Mouse (Mus musculus): Measurements from ENCODE around the gene Cd300ld5. TPM values are rescaled to one million over a fixed set of nuclear protein-coding genes. Genes with fewer than 3 reads are reported as not detected.
"Not testable (repeated sequence)": the region's sequence is repeated elsewhere in the genome, so short reads cannot be mapped to it uniquely, and the experiment has no call there.

Gene Cd300ld5
- polyA plus RNA-seq, 1 experiment, result 2.2 TPM

DNA sequence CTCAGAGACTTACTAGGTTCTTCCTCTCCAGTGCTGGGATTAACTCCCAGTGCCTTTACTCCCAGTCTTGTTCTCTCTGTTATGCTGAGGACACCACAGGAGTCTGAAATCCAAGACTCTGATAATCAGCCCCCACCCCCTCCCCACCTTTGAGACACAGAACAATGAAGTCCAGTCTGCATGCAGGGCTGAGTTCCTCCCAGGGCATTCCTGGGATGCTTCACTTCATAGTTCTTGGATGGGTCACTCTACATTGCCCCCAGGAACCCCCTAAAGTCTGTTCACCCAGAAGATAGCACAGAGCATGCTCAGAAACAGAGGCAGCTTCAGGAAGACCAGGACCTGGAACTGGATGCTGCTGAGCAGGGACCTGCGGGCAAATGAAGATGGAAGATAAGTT, 15.4 kb upstream of the Cd300ld5 start:
- no peak for DNase-seq
- Histone ChIP-seq H3K4me3 (replicated peaks; ENCODE audit: extremely low read depth, low read depth, low read length) (no peak overlapping the region), H3K4me1 (ENCODE audit: control insufficient read depth, insufficient read depth, low read length) (no peaks in the 10 kb centered on the region)
- 80% methylated on average over 1 of the region's 1 CpGs for WGBS
- TF ChIP-seq CTCF (IDR thresholded peaks at IDR 0.05; ENCODE audit: insufficient read depth, low read length) (no peak), POLR2A (IDR thresholded peaks at IDR 0.05; ENCODE audit: borderline replicate concordance, extremely low read depth, low read depth, low read length) (no peak)

DNA sequence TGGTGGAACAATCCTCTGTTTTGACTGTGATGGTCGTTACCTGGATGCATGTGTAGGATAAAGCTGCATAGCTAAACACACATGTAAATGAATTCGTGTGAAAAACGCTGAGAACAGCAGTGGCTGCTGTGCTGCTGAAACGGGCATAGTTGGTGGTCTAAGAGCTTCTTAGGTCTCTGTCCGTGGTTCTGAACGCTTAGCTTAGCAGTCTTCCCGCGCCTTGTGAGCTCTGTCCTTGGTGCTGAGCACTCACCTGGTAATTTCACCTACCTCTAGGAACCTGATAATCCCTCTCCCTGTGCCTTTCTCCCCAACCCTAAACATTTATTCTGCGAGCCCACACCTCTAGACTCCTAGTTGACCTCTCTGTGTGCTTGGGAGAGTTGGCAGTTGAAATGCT, 14.6 kb upstream of the Cd300ld5 start:
- Histone ChIP-seq H3K4me3 (replicated peaks; ENCODE audit: extremely low read depth, low read depth, low read length) (no peak overlapping the region), H3K4me1 (ENCODE audit: control insufficient read depth, insufficient read depth, low read length) (no peaks in the 10 kb centered on the region)
- TF ChIP-seq CTCF (IDR thresholded peaks at IDR 0.05; ENCODE audit: insufficient read depth, low read length) (no peak), POLR2A (IDR thresholded peaks at IDR 0.05; ENCODE audit: borderline replicate concordance, extremely low read depth, low read depth, low read length) (no peak)
- 4% methylated on average over 9 of the region's 9 CpGs for WGBS
- no peak for DNase-seq

DNA sequence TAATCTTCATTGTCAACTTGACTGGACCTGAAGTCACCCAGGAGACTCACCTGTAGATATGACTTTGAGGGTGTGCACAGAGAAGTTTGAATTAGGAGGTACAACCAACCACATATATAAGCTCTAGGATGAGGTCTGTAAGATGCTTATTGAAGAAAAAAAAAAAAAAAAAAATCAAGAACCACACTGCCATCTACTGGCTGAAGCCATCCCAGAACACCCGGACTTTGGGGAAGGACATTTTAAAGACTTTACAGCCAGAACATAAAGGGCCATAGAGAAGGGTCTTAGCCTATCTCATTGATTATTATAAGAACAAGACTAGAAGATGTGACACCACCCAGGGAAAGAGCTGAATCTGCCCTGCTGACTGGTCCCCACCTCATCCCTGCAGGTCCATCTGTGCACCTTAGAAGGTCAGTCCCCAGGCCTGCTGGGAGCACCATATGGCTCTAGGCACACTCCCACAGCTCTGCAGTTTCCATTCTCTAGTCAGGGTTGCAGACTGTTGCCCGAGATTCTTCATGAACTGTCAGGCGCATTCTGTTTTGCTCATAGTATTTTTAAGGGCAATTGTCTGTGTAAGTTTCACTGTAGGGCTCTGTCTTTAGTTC, 11.8 kb upstream of the Cd300ld5 start:
- no peaks in the 10 kb centered on the region for H3K4me1 ChIP-seq (ENCODE audit: control insufficient read depth, insufficient read depth, low read length)
- no peak overlapping the region for H3K4me3 ChIP-seq (replicated peaks; ENCODE audit: extremely low read depth, low read depth, low read length)
- 33% methylated on average over 3 of the region's 3 CpGs for WGBS
- TF ChIP-seq CTCF (IDR thresholded peaks at IDR 0.05; ENCODE audit: insufficient read depth, low read length) (no peak), POLR2A (IDR thresholded peaks at IDR 0.05; ENCODE audit: borderline replicate concordance, extremely low read depth, low read depth, low read length) (no peak)
- DNase-seq, result no peak

DNA sequence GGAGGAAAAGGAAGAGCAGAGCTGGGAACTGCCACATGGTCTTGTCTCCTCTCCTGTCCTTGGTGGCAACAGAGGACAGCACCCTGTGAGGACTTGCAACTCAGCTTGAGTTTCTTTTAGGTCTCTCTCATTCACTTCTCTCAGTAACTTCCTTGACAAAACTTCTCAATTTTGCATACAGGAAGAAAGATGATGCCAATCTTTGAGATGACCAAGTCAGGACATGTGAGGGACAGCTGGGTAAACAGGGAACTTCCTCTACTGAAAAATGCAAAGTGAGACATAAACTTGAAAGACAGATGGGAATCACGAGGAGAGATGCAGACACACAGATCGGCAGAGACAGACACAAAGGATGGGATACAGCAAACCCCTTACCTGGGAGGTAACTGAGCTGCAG, 10.7 kb upstream of the Cd300ld5 start, which contains the start of gene Cd300ld3:
Cd300ld3 (minus strand) TSS at position 151 of the 400 bp plus-strand sequence.
- TF ChIP-seq CTCF (IDR thresholded peaks at IDR 0.05; ENCODE audit: insufficient read depth, low read length) (no peak), POLR2A (IDR thresholded peaks at IDR 0.05; ENCODE audit: borderline replicate concordance, extremely low read depth, low read depth, low read length) (no peak)
- 48% methylated on average over 2 of the region's 2 CpGs for WGBS
- no peaks in the 10 kb centered on the region for H3K4me1 ChIP-seq (ENCODE audit: control insufficient read depth, insufficient read depth, low read length)

DNA sequence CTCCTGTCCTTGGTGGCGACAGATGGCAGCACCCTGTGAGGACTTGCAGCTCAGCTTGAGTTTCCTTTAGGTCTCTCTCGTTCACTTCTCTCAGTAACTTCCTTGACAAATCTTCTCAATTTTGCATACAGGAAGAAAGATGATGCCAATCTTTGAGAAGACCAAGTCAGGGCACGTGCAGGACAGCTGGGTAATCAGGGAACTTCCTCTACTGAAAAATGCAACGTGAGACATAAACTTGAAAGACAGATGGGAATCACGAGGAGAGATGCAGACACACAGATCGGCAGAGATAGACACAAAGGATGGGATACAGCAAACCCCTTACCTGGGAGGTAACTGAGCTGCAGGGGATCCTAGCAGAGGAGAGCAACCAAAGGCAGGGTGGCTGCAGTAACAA, 10.7 kb downstream of the Cd300ld5 start, which contains the start of gene Cd300ld4:
Cd300ld4 (minus strand) TSS at position 101 of the 400 bp plus-strand sequence.
- not testable (repeated sequence) for H3K4me1 ChIP-seq (ENCODE audit: control insufficient read depth, insufficient read depth, low read length); H3K4me3 ChIP-seq (replicated peaks; ENCODE audit: extremely low read depth, low read depth, low read length); DNase-seq
- no CpG with 5 or more reads among the region's 6 CpGs for WGBS

More for the DNA sequence above, 10.7 kb upstream of the Cd300ld5 start, which contains the start of gene Cd300ld3:
- DNase-seq, result no peak
- H3K4me3 ChIP-seq (replicated peaks; ENCODE audit: extremely low read depth, low read depth, low read length), result no peak within 1 kb of the TSS

DNA sequence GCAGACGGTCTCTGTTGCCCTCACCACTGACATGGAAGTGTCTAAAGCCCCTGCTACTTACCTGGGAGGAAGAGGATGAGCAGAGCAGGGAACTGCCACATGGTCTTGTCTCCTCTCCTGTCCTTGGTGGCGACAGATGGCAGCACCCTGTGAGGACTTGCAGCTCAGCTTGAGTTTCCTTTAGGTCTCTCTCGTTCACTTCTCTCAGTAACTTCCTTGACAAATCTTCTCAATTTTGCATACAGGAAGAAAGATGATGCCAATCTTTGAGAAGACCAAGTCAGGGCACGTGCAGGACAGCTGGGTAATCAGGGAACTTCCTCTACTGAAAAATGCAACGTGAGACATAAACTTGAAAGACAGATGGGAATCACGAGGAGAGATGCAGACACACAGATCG, 21.5 kb downstream of the Cd300ld5 start, which contains the start of gene Cd300ld2:
Cd300ld2 (minus strand) TSS at position 101 of the 400 bp plus-strand sequence.
- DNase-seq; H3K4me1 ChIP-seq (ENCODE audit: control insufficient read depth, insufficient read depth, low read length); H3K4me3 ChIP-seq (replicated peaks; ENCODE audit: extremely low read depth, low read depth, low read length): not testable (repeated sequence)
- no CpG with 5 or more reads among the region's 7 CpGs for WGBS

DNA sequence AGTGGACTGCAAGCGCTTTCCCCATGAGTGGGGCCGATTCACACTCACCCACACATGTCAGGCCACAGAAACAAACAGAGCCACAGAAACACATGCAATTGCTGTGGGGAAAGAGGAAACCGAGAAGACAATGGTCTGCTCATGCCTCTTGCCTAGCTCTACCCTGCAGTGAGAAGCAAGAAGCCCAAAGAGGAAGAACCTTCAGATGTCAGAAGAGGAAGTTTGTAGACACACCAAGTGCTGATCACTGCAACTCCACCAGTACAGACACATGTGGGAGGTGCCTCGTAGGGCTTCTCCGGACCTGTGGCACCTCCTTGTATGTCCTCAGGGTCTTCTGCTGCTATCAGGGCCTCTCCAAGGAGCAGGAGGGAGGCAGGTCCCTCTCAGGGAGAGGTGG, 33.5 kb downstream of the Cd300ld5 start:
- TF ChIP-seq POLR2A (IDR thresholded peaks at IDR 0.05; ENCODE audit: borderline replicate concordance, extremely low read depth, low read depth, low read length) (0 out of 2 replicates have a peak, but pooled peaks have one; percentile 14), CTCF (IDR thresholded peaks at IDR 0.05; ENCODE audit: insufficient read depth, low read length) (no peak)
- peak; percentile 6 for DNase-seq

DNA sequence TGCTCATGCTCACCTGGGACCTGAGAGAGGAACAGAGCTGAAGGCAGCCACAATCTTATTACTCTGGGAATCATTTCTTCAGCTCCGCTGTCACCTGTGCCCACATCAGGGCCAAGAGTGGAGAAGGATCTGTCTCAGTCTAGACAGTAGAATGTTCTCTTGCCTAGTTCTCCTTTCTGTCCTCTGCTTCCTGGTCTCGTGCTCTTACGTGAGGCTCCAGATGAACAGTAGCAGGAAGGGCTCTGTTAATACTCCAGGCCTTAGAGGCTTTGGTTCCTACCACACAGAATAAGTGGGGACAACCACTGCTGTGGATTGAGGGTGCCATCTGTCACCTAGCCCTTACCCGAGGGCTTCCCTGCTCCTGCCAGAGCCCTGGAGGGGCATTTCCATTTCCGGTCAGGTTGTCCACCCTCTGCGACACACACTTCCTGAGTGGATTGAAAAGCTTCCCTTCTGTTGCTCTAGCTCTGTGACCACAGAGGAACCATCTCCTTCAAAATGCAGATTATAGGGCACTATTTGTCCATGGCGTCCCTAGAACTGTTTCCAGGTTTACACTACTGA, 36.0 kb downstream of the Cd300ld5 start, which contains the start of gene Cd300c2:
Cd300c2 (minus strand) TSS at position 407 of the 567 bp plus-strand sequence.
- H3K4me1 ChIP-seq (ENCODE audit: control insufficient read depth, insufficient read depth, low read length), result no peaks in the 10 kb centered on the region
- TF ChIP-seq CTCF (IDR thresholded peaks at IDR 0.05; ENCODE audit: insufficient read depth, low read length) (no peak), POLR2A (IDR thresholded peaks at IDR 0.05; ENCODE audit: borderline replicate concordance, extremely low read depth, low read depth, low read length) (no peak)
- WGBS, result 57% methylated on average over 7 of the region's 7 CpGs
- H3K4me3 ChIP-seq (replicated peaks; ENCODE audit: extremely low read depth, low read depth, low read length), result no peak within 1 kb of the TSS
- no peak for DNase-seq

More for the DNA sequence above, 33.5 kb downstream of the Cd300ld5 start:
- Histone ChIP-seq H3K4me3 (replicated peaks; ENCODE audit: extremely low read depth, low read depth, low read length) (no peak overlapping the region), H3K4me1 (ENCODE audit: control insufficient read depth, insufficient read depth, low read length) (no peaks in the 10 kb centered on the region)
- WGBS, result 67% methylated on average over 5 of the region's 5 CpGs

DNA sequence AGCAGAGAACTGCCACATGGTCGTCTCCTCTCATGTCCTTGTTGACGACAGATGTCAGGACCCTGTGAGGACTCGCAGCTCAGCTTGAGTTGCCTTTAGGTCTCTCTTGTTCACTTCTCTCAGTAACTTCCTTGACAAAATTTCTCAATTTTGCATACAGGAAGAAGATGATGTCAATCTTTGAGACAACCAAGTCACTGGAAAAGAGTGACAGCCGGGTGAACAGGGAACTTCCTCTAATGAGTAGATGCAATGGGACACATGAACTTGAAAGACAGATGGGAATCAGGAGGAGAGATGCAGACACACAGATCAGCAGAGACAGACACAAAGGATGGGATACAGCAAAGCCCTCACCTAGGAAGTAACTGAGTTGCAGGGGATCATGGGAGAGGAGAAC, 47.8 kb downstream of the Cd300ld5 start, which contains the start of gene Cd300ld:
Cd300ld (minus strand) TSS at position 130 of the 400 bp plus-strand sequence.
- no peak for TF ChIP-seq POLR2A (IDR thresholded peaks at IDR 0.05; ENCODE audit: borderline replicate concordance, extremely low read depth, low read depth, low read length)
- no peak for TF ChIP-seq CTCF (IDR thresholded peaks at IDR 0.05; ENCODE audit: insufficient read depth, low read length)
- Histone ChIP-seq H3K4me3 (replicated peaks; ENCODE audit: extremely low read depth, low read depth, low read length) (no peak within 1 kb of the TSS), H3K4me1 (ENCODE audit: control insufficient read depth, insufficient read depth, low read length) (no peaks in the 10 kb centered on the region)
- WGBS, result 57% methylated on average over 4 of the region's 4 CpGs
- no peak for DNase-seq

DNA sequence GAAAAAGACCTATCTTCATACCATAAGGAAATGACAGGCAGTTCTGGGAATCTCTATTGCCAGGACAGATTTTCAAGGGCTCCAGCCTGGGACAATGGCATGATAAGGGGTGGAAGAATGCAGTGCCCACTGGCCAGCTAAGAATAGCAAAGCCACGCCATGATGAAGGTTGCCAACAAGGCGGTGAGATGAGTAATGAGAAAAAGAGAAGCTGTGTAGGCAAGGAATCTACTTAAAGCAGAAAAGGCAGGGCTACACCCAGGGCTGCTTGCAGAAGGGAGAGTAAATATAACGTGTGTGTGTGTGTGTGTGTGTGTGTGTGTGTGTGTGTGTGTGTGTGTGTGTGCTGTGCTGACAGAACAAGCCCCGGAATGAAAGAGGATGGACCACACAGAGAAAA, 55.7 kb downstream of the Cd300ld5 start:
- 59% methylated on average over 4 of the region's 4 CpGs for WGBS
- Histone ChIP-seq H3K4me1 (ENCODE audit: control insufficient read depth, insufficient read depth, low read length) (no peaks in the 10 kb centered on the region), H3K4me3 (replicated peaks; ENCODE audit: extremely low read depth, low read depth, low read length) (no peak overlapping the region)
- no peak for DNase-seq
- no peak for TF ChIP-seq POLR2A (IDR thresholded peaks at IDR 0.05; ENCODE audit: borderline replicate concordance, extremely low read depth, low read depth, low read length)
- TF ChIP-seq CTCF (IDR thresholded peaks at IDR 0.05; ENCODE audit: insufficient read depth, low read length), result no peak

Other genes starting within 250 kb of the Cd300ld5 start
- 0.54 and 0.59 TPM in 2 replicates for gene Btbd17, start 241.8 kb downstream of the Cd300ld5 start, polyA plus RNA-seq (2012; rRNA removed)
- not detected in 2 replicates for gene Gpr142, start 238.8 kb downstream of the Cd300ld5 start, polyA plus RNA-seq (2012; rRNA removed)
- gene Gprc5c, start 186.6 kb downstream of the Cd300ld5 start, polyA plus RNA-seq (2012; rRNA removed), result 14.3 and 18.2 TPM in 2 replicates
- gene Cd300a, start 147.7 kb downstream of the Cd300ld5 start, polyA plus RNA-seq (2012; rRNA removed), result 2.5 and 5.0 TPM in 2 replicates
- gene Cd300lb, start 103.4 kb downstream of the Cd300ld5 start, polyA plus RNA-seq (2012; rRNA removed), result 2.4 and 5.4 TPM in 2 replicates
- gene Cd300c, start 68.6 kb downstream of the Cd300ld5 start, polyA plus RNA-seq (2012; rRNA removed), result 0.68 and 1.2 TPM in 2 replicates
- gene Cd300ld, start 47.8 kb downstream of the Cd300ld5 start, polyA plus RNA-seq (2012; rRNA removed), result 2.9 and 5.4 TPM in 2 replicates
- 15.5 and 24.6 TPM in 2 replicates for gene Cd300c2, start 35.9 kb downstream of the Cd300ld5 start, polyA plus RNA-seq (2012; rRNA removed)
- 0.18 and 0.32 TPM in 2 replicates for gene Cd300ld2, start 21.6 kb downstream of the Cd300ld5 start, polyA plus RNA-seq (2012; rRNA removed)
- gene Cd300ld4, start 10.8 kb downstream of the Cd300ld5 start, polyA plus RNA-seq (2012; rRNA removed), result 0.43 and 0.77 TPM in 2 replicates
- 18.6 and 25.0 TPM in 2 replicates for gene Cd300ld3, start 10.6 kb upstream of the Cd300ld5 start, polyA plus RNA-seq (2012; rRNA removed)
- 2.1 and 2.6 TPM in 2 replicates for gene Cd300e, start 24.4 kb upstream of the Cd300ld5 start, polyA plus RNA-seq (2012; rRNA removed)
- gene Rab37, start 53.7 kb upstream of the Cd300ld5 start, polyA plus RNA-seq (2012; rRNA removed), result 0.58 and 1.1 TPM in 2 replicates
- 12.2 and 20.6 TPM in 2 replicates for gene Cd300lf, start 96.2 kb upstream of the Cd300ld5 start, polyA plus RNA-seq (2012; rRNA removed)
- 46.8 and 60.1 TPM in 2 replicates for gene Slc9a3r1, start 125.6 kb upstream of the Cd300ld5 start, polyA plus RNA-seq (2012; rRNA removed)
- 19.1 and 21.6 TPM in 2 replicates for gene Tmem104, start 149.7 kb upstream of the Cd300ld5 start, polyA plus RNA-seq (2012; rRNA removed)
- 18.8 and 26.4 TPM in 2 replicates for gene Nat9, start 150.1 kb upstream of the Cd300ld5 start, polyA plus RNA-seq (2012; rRNA removed)
- 4.8 and 6.5 TPM in 2 replicates for gene Grin2c, start 229.5 kb upstream of the Cd300ld5 start, polyA plus RNA-seq (2012; rRNA removed)
- 11.1 and 13.0 TPM in 2 replicates for gene Fdxr, start 239.3 kb upstream of the Cd300ld5 start, polyA plus RNA-seq (2012; rRNA removed)